Mouse (Mus musculus) kidney, adult 9 months (tissue): ENCODE results near the gene Fam199x.

ENCODE experiments used
- DNase-seq: peaks from one replicate; pipeline ENCODE4 v3.0.0; 2022

Gene Fam199x

GRCm38 (mm10) chrX:137049425-137050225 lies at the start of gene Fam199x:
Gene Fam199x, plus strand, starts transcription at chrX:137049594.
- DNase-seq: peak; percentile 80

GRCm38 (mm10) chrX:137015099-137015709 lies 34.2 kb upstream of the Fam199x start:
- peak; percentile 54 for DNase-seq

- no peak for DNase-seq
These were observed 31.7 kb upstream of the Fam199x start for GRCm38 (mm10) chrX:137017668-137018067.

GRCm38 (mm10) chrX:137019310-137019709 lies 30.1 kb upstream of the Fam199x start:
- peak; percentile 69 for DNase-seq

- peak; percentile 15 for DNase-seq
These were observed 18.5 kb upstream of the Fam199x start for GRCm38 (mm10) chrX:137030916-137031315.

GRCm38 (mm10) chrX:137031726-137032125 lies 17.7 kb upstream of the Fam199x start:
- no peak for DNase-seq

- peak; percentile 8 for DNase-seq
These were observed 15.1 kb upstream of the Fam199x start for GRCm38 (mm10) chrX:137034322-137034721.

GRCm38 (mm10) chrX:137037470-137037999 lies 11.9 kb upstream of the Fam199x start:
- peak; percentile 3 for DNase-seq

- DNase-seq: peak; percentile 82
These were observed 11.4 kb upstream of the Fam199x start, which contains the start of gene Slc25a53 for GRCm38 (mm10) chrX:137038000-137038483. Gene Slc25a53, minus strand, starts transcription at chrX:137038302.

GRCm38 (mm10) chrX:137038502-137038901 lies 10.9 kb upstream of the Fam199x start:
- DNase-seq: no peak

GRCm38 (mm10) chrX:137049060-137049424 lies 352 bp upstream of the Fam199x start:
- DNase-seq: no peak

- no peak for DNase-seq
These were observed 13.8 kb downstream of the Fam199x start for GRCm38 (mm10) chrX:137063202-137063601.

- DNase-seq: no peak
These were observed 55.1 kb downstream of the Fam199x start for GRCm38 (mm10) chrX:137104531-137104930.

GRCm38 (mm10) chrX:137106498-137106897 lies 57.1 kb downstream of the Fam199x start:
- no peak for DNase-seq

- DNase-seq: no peak
These were observed 68.8 kb downstream of the Fam199x start for GRCm38 (mm10) chrX:137118097-137118746.

GRCm38 (mm10) chrX:137119675-137120423 lies 70.5 kb downstream of the Fam199x start:
- DNase-seq: no peak

- DNase-seq: no peak
These were observed 72.3 kb downstream of the Fam199x start, which contains the start of gene Esx1 for GRCm38 (mm10) chrX:137121718-137122117. Gene Esx1, minus strand, starts transcription at chrX:137122083.

GRCm38 (mm10) chrX:137127542-137127941 lies 78.1 kb downstream of the Fam199x start:
- DNase-seq: no peak
